Mouse (Mus musculus) neural tube, embryonic 13.5 days (tissue): ENCODE measurements at regions not wholly inside any gene's neighbourhood (a gene's known extent, or its start where the extent isn't known, plus 50 kb on each side); places are given as distances from the start of the nearest gene placed in this dataset.

ENCODE experiments used
- ATAC-seq: fragments of 200-750 bp; cut with Nextera tagmentation; 2 replicates; pipeline ENCODE4 v1.8.0; 2017; ENCODE audit warnings: low read depth, mild to moderate bottlenecking, moderate TSS enrichment, moderate library complexity
- H3K27ac ChIP-seq: fragments of 300-500 bp; sonication (generic); replicated peaks from 2 replicates; pipeline ENCODE4 v1.5.1; 2015; ENCODE audit warnings: moderate library complexity, mild to moderate bottlenecking, inconsistent platforms
- H3K27me3 ChIP-seq: fragments of 300-500 bp; sonication (generic); 2 replicates; pipeline ENCODE4 v1.6.1; 2015; ENCODE audit warnings: mild to moderate bottlenecking, inconsistent platforms
- H3K36me3 ChIP-seq: fragments of 300-500 bp; sonication (generic); 2 replicates; pipeline ENCODE4 v1.6.1; 2015; ENCODE audit warnings: mild to moderate bottlenecking, inconsistent platforms
- H3K4me1 ChIP-seq: fragments of 300-500 bp; sonication (generic); replicated peaks from 2 replicates; pipeline ENCODE4 v1.6.1; 2015; ENCODE audit warnings: inconsistent platforms
- H3K4me2 ChIP-seq: fragments of 300-500 bp; sonication (generic); 2 replicates; pipeline ENCODE4 v1.6.1; 2015; ENCODE audit warnings: inconsistent platforms, mild to moderate bottlenecking, moderate library complexity
- H3K4me3 ChIP-seq: fragments of 300-500 bp; sonication (generic); 2 replicates; pipeline ENCODE4 v1.5.1; 2015; ENCODE audit warnings: mild to moderate bottlenecking, inconsistent platforms
- H3K9ac ChIP-seq: fragments of 300-500 bp; sonication (generic); 2 replicates; pipeline ENCODE4 v1.6.1; 2015; ENCODE audit warnings: moderate library complexity, mild to moderate bottlenecking, inconsistent platforms
- H3K9me3 ChIP-seq: fragments of 300-500 bp; sonication (generic); 2 replicates; pipeline ENCODE4 v1.6.1; 2016; ENCODE audit warnings: inconsistent platforms
- WGBS: fragments of 180-500 bp; shearing (Covaris S2); methylation state at CpG from one replicate; pipeline ENCODE4 v1.1.7; 2015; 5-methylcytosine and 5-hydroxymethylcytosine counted together

- H3K27ac ChIP-seq = no peak overlapping the region
- 59% methylated on average over 1 of the region's 1 CpGs for WGBS
These were observed 267.8 kb upstream of the Tsc22d2 start for GRCm38 (mm10) chr3:58146762-58147161.

GRCm38 (mm10) chr3:58153141-58153540 lies 261.4 kb upstream of the Tsc22d2 start:
- Histone ChIP-seq H3K27ac (no peak overlapping the region), H3K36me3 (no peaks in the 10 kb centered on the region), H3K27me3 (no peaks in the 10 kb centered on the region), H3K9me3 (no peaks in the 10 kb centered on the region), H3K4me2 (no peak overlapping the region), H3K4me3 (no peak overlapping the region), H3K9ac (no peak overlapping the region), H3K4me1 (no peaks in the 10 kb centered on the region)
- 79% methylated on average over 3 of the region's 3 CpGs for WGBS
- no peak for ATAC-seq

More at GRCm38 (mm10) chr3:58146762-58147161, 267.8 kb upstream of the Tsc22d2 start:
- H3K9ac ChIP-seq = no peak overlapping the region
- H3K4me2 ChIP-seq = no peak overlapping the region
- no peaks in the 10 kb centered on the region for H3K9me3 ChIP-seq
- no peaks in the 10 kb centered on the region for H3K36me3 ChIP-seq
- no peak overlapping the region for H3K4me3 ChIP-seq
- H3K4me1 ChIP-seq = no peaks in the 10 kb centered on the region
- ATAC-seq = no peak
- no peaks in the 10 kb centered on the region for H3K27me3 ChIP-seq

GRCm38 (mm10) chr3:58153874-58154756 lies 260.4 kb upstream of the Tsc22d2 start:
- no peak overlapping the region for H3K4me3 ChIP-seq
- H3K4me2 ChIP-seq = no peak overlapping the region
- 81% methylated on average over 21 of the region's 21 CpGs for WGBS
- ATAC-seq = no peak
- H3K9me3 ChIP-seq = no peaks in the 10 kb centered on the region
- H3K9ac ChIP-seq = no peak overlapping the region
- H3K4me1 ChIP-seq = no peaks in the 10 kb centered on the region
- no peak overlapping the region for H3K27ac ChIP-seq
- no peaks in the 10 kb centered on the region for H3K27me3 ChIP-seq
- H3K36me3 ChIP-seq = no peaks in the 10 kb centered on the region

- H3K9ac ChIP-seq = no peak overlapping the region
- H3K4me2 ChIP-seq = no peak overlapping the region
- no peaks in the 10 kb centered on the region for H3K4me1 ChIP-seq
- 67% methylated on average over 3 of the region's 3 CpGs for WGBS
- no peaks in the 10 kb centered on the region for H3K9me3 ChIP-seq
- no peak overlapping the region for H3K4me3 ChIP-seq
- ATAC-seq = no peak
- H3K36me3 ChIP-seq = no peaks in the 10 kb centered on the region
- no peak overlapping the region for H3K27ac ChIP-seq
- H3K27me3 ChIP-seq = peaks cover 7% of the 10 kb centered on the region; the same call in 1 of the 2 replicates
These were observed 255.1 kb upstream of the Tsc22d2 start for GRCm38 (mm10) chr3:58159384-58159783.

GRCm38 (mm10) chr3:58162238-58162637 lies 252.3 kb upstream of the Tsc22d2 start:
- H3K27ac ChIP-seq = no peak overlapping the region
- H3K9me3 ChIP-seq = no peaks in the 10 kb centered on the region
- WGBS = 45% methylated on average over 10 of the region's 10 CpGs
- H3K4me2 ChIP-seq = no peak overlapping the region
- no peak overlapping the region for H3K9ac ChIP-seq
- H3K27me3 ChIP-seq = peaks cover 7% of the 10 kb centered on the region; the same call in 1 of the 2 replicates
- no peak overlapping the region for H3K4me3 ChIP-seq
- H3K4me1 ChIP-seq = no peaks in the 10 kb centered on the region
- no peaks in the 10 kb centered on the region for H3K36me3 ChIP-seq
- ATAC-seq = no peak

GRCm38 (mm10) chr3:58163806-58164205 lies 250.7 kb upstream of the Tsc22d2 start:
- no peak overlapping the region for H3K4me2 ChIP-seq
- 0 out of 2 replicates have a peak, but pooled peaks cover 4% of the 10 kb centered on the region for H3K4me1 ChIP-seq
- no peaks in the 10 kb centered on the region for H3K9me3 ChIP-seq
- no peak overlapping the region for H3K27ac ChIP-seq
- peaks cover 7% of the 10 kb centered on the region; the same call in 1 of the 2 replicates for H3K27me3 ChIP-seq
- peak; percentile 70; the same call in 1 of the 2 replicates for ATAC-seq
- no peaks in the 10 kb centered on the region for H3K36me3 ChIP-seq
- WGBS = 4% methylated on average over 10 of the region's 10 CpGs
- H3K4me3 ChIP-seq = no peak overlapping the region
- H3K9ac ChIP-seq = no peak overlapping the region

- Histone ChIP-seq H3K36me3 (no peaks in the 10 kb centered on the region), H3K4me1 (0 out of 2 replicates have a peak, but pooled peaks cover 4% of the 10 kb centered on the region), H3K27ac (no peak overlapping the region), H3K4me3 (no peak overlapping the region), H3K9me3 (no peaks in the 10 kb centered on the region), H3K9ac (no peak overlapping the region), H3K4me2 (no peak overlapping the region), H3K27me3 (peaks cover 7% of the 10 kb centered on the region; the same call in 1 of the 2 replicates)
- ATAC-seq = no peak
- 54% methylated on average over 2 of the region's 2 CpGs for WGBS
These were observed 247.9 kb upstream of the Tsc22d2 start for GRCm38 (mm10) chr3:58166628-58167027.

- H3K36me3 ChIP-seq = no peaks in the 10 kb centered on the region
- 90% methylated on average over 3 of the region's 3 CpGs for WGBS
- no peak overlapping the region for H3K4me3 ChIP-seq
- H3K9ac ChIP-seq = no peak overlapping the region
- no peak for ATAC-seq
- H3K27ac ChIP-seq = no peak overlapping the region
- H3K9me3 ChIP-seq = no peaks in the 10 kb centered on the region
- H3K4me1 ChIP-seq = 0 out of 2 replicates have a peak, but pooled peaks cover 4% of the 10 kb centered on the region
- H3K27me3 ChIP-seq = peaks cover 7% of the 10 kb centered on the region; the same call in 1 of the 2 replicates
- H3K4me2 ChIP-seq = no peak overlapping the region
These were observed 247.4 kb upstream of the Tsc22d2 start for GRCm38 (mm10) chr3:58167121-58167520.

- Histone ChIP-seq H3K9me3 (no peaks in the 10 kb centered on the region), H3K27ac (no peak overlapping the region), H3K36me3 (no peaks in the 10 kb centered on the region), H3K27me3 (peaks cover 4% of the 10 kb centered on the region; the same call in 1 of the 2 replicates), H3K4me1 (0 out of 2 replicates have a peak, but pooled peaks cover 4% of the 10 kb centered on the region), H3K4me3 (no peak overlapping the region), H3K4me2 (no peak overlapping the region), H3K9ac (no peak overlapping the region)
- 88% methylated on average over 1 of the region's 1 CpGs for WGBS
- ATAC-seq = no peak
These were observed 246.7 kb upstream of the Tsc22d2 start for GRCm38 (mm10) chr3:58167761-58168290.

- 61% methylated on average over 14 of the region's 14 CpGs for WGBS
- no peaks in the 10 kb centered on the region for H3K27me3 ChIP-seq
These were observed 245.9 kb upstream of the Tsc22d2 start for GRCm38 (mm10) chr3:58168522-58169185.

GRCm38 (mm10) chr3:58169786-58170185 lies 244.7 kb upstream of the Tsc22d2 start:
- no peaks in the 10 kb centered on the region for H3K27me3 ChIP-seq
- H3K9me3 ChIP-seq = no peaks in the 10 kb centered on the region
- H3K36me3 ChIP-seq = no peaks in the 10 kb centered on the region
- no peak overlapping the region for H3K4me2 ChIP-seq
- 0 out of 2 replicates have a peak, but pooled peaks cover 4% of the 10 kb centered on the region for H3K4me1 ChIP-seq
- no peak overlapping the region for H3K9ac ChIP-seq
- WGBS = 84% methylated on average over 6 of the region's 6 CpGs
- no peak overlapping the region for H3K27ac ChIP-seq
- H3K4me3 ChIP-seq = no peak overlapping the region
- no peak for ATAC-seq

More at GRCm38 (mm10) chr3:58168522-58169185, 245.9 kb upstream of the Tsc22d2 start:
- Histone ChIP-seq H3K4me1 (0 out of 2 replicates have a peak, but pooled peaks cover 4% of the 10 kb centered on the region), H3K9me3 (no peaks in the 10 kb centered on the region), H3K9ac (no peak overlapping the region), H3K4me3 (no peak overlapping the region), H3K4me2 (no peak overlapping the region), H3K36me3 (no peaks in the 10 kb centered on the region), H3K27ac (no peak overlapping the region)
- peak; percentile 50; the same call in 1 of the 2 replicates for ATAC-seq

- H3K4me1 ChIP-seq = 0 out of 2 replicates have a peak, but pooled peaks cover 4% of the 10 kb centered on the region
- H3K4me3 ChIP-seq = no peak overlapping the region
- H3K9me3 ChIP-seq = no peaks in the 10 kb centered on the region
- H3K27me3 ChIP-seq = no peaks in the 10 kb centered on the region
- H3K36me3 ChIP-seq = no peaks in the 10 kb centered on the region
- no peak overlapping the region for H3K27ac ChIP-seq
- H3K4me2 ChIP-seq = no peak overlapping the region
- 94% methylated on average over 5 of the region's 5 CpGs for WGBS
- no peak for ATAC-seq
- no peak overlapping the region for H3K9ac ChIP-seq
These were observed 242.4 kb upstream of the Tsc22d2 start for GRCm38 (mm10) chr3:58172096-58172495.
